Mouse (Mus musculus): Measurements from ENCODE around the gene 3300002I08Rik. TPM values are rescaled to one million over a fixed set of nuclear protein-coding genes. Genes with fewer than 3 reads are reported as not detected.

The 3300002I08Rik gene
- polyA plus RNA-seq, 1 experiment from 2014 or later: 8.7 TPM

DNA sequence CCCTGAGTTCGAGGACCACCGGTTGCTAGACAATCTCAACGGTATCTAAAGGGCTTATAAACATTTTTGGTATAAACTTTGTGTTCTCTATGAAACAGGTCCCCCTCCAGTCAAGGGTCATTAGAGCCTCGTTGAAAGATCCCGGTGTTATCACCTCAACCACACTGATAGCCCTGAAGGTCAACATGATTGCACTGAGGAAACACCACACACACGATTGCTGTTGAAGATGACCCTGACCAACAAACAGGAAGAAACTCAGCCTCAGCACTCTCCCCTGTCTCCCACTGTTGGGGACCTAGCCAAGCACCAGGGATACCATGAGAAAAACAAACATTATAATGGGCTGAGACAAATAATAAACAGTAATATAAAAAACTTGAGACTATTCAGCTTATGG lies 68.9 kb downstream of the 3300002I08Rik start:
- Histone ChIP-seq H3K27ac (no peak overlapping the region), H3K4me3 (no peak overlapping the region), H3K27me3 (ENCODE audit: insufficient read depth, poor library complexity, severe bottlenecking) (no peaks in the 10 kb centered on the region), H3K4me1 (replicated peaks) (no peaks in the 10 kb centered on the region), H3K9me3 (0 out of 2 replicates have a peak, but pooled peaks cover 8% of the 10 kb centered on the region), H3K36me3 (no peaks in the 10 kb centered on the region)
- 90% methylated on average over 6 of the region's 6 CpGs for WGBS
- no peak for DNase-seq (ENCODE audit: low spot score)

Other genes starting within 250 kb of the 3300002I08Rik start
- 4.1 and 6.8 TPM in 2 replicates for gene Zfp120, start 226.1 kb downstream of the 3300002I08Rik start, polyA plus RNA-seq (2016; fragmentation: Nextera tagmentation; extraction: Ambion mirVana)
- not detected in 2 replicates for gene Gm10770, start 183.1 kb downstream of the 3300002I08Rik start, polyA plus RNA-seq (2016; fragmentation: Nextera tagmentation; extraction: Ambion mirVana)
- gene Gm14139, start 181.0 kb downstream of the 3300002I08Rik start, polyA plus RNA-seq (2016; fragmentation: Nextera tagmentation; extraction: Ambion mirVana): not detected in 2 replicates
- 8.5 and 11.0 TPM in 2 replicates for gene Zfp937, start 144.7 kb downstream of the 3300002I08Rik start, polyA plus RNA-seq (2016; fragmentation: Nextera tagmentation; extraction: Ambion mirVana)
- 2.1 and 3.2 TPM in 2 replicates for gene Gm21994, start 107.2 kb downstream of the 3300002I08Rik start, polyA plus RNA-seq (2016; fragmentation: Nextera tagmentation; extraction: Ambion mirVana)
- gene Gm14124, start 105.2 kb downstream of the 3300002I08Rik start, polyA plus RNA-seq (2016; fragmentation: Nextera tagmentation; extraction: Ambion mirVana): not detected in 2 replicates
- gene Gm10130, start 39.1 kb downstream of the 3300002I08Rik start, polyA plus RNA-seq (2016; fragmentation: Nextera tagmentation; extraction: Ambion mirVana): 1.4 and 2.5 TPM in 2 replicates
- 6.1 and 9.6 TPM in 2 replicates for gene Zfp442, start 88.7 kb upstream of the 3300002I08Rik start, polyA plus RNA-seq (2016; fragmentation: Nextera tagmentation; extraction: Ambion mirVana)
- 0.07 TPM in 1 of 2 replicates, not detected in the other for gene Zfp345, start 122.3 kb upstream of the 3300002I08Rik start, polyA plus RNA-seq (2016; fragmentation: Nextera tagmentation; extraction: Ambion mirVana)
- 0.22 and 0.26 TPM in 2 replicates for gene Cst7, start 207.7 kb upstream of the 3300002I08Rik start, polyA plus RNA-seq (2016; fragmentation: Nextera tagmentation; extraction: Ambion mirVana)
- gene Apmap, start 245.8 kb upstream of the 3300002I08Rik start, polyA plus RNA-seq (2016; fragmentation: Nextera tagmentation; extraction: Ambion mirVana): 32.2 and 39.1 TPM in 2 replicates

Measured in hindbrain, embryonic 10.5 days (tissue).